Mouse (Mus musculus) heart, adult 11 months (tissue): ENCODE results near the gene Zfp59.

Source experiments
- DNase-seq: peaks from one replicate; pipeline ENCODE4 v3.0.0; 2022

Zfp59 gene

GRCm38 (mm10) chr7:27881721-27882120 lies 43.3 kb downstream of the Zfp59 start:
- DNase-seq: no peak

GRCm38 (mm10) chr7:27900601-27901000 lies 62.2 kb downstream of the Zfp59 start:
- DNase-seq: no peak

GRCm38 (mm10) chr7:27905061-27905848 lies 66.8 kb downstream of the Zfp59 start:
- no peak for DNase-seq
